Mouse (Mus musculus): ENCODE measurements around the gene Iqgap2.

- TF ChIP-seq POLR2A (IDR thresholded peaks at IDR 0.05; ENCODE audit: borderline replicate concordance, control insufficient read depth, low read depth, low read length) (no peak), CTCF (IDR thresholded peaks at IDR 0.05; ENCODE audit: control insufficient read depth, insufficient read depth, low read length) (no peak)
These were observed 300.1 kb downstream of the Iqgap2 start for GRCm38 (mm10) chr13:95591606-95592005.

Measured in bone marrow, adult 2 months (tissue).